Mouse (Mus musculus) brain, embryonic 18.5 days (tissue): ENCODE results near the gene Myo18a.
"Not testable (repeated sequence)": the region's sequence is repeated elsewhere in the genome, so short reads cannot be mapped to it uniquely, and the experiment has no call there.

Source experiments
- DNase-seq: peaks from one replicate; pipeline ENCODE4 v3.0.0-alpha.2; 2012; ENCODE audit warnings: low read depth, low spot score

The Myo18a gene

GRCm38 (mm10) chr11:77762783-77763672 is at the start of gene Myo18a:
Gene Myo18a, plus strand, starts transcription at chr11:77763246.
- no peak for DNase-seq

- no peak for DNase-seq
These were observed 49.3 kb upstream of the Myo18a start for GRCm38 (mm10) chr11:77713736-77714135.

GRCm38 (mm10) chr11:77719055-77719454 is 44.0 kb upstream of the Myo18a start:
- no peak for DNase-seq

- DNase-seq = no peak
These were observed 41.7 kb upstream of the Myo18a start for GRCm38 (mm10) chr11:77721389-77721788.

GRCm38 (mm10) chr11:77724766-77725165 is 38.3 kb upstream of the Myo18a start:
- DNase-seq = no peak

GRCm38 (mm10) chr11:77725183-77725582 is 37.9 kb upstream of the Myo18a start, which contains the start of gene Cryba1:
Gene Cryba1, minus strand, starts transcription at chr11:77725283.
- no peak for DNase-seq

GRCm38 (mm10) chr11:77728587-77728986 is 34.5 kb upstream of the Myo18a start:
- DNase-seq = no peak

- peak; percentile 24 for DNase-seq
These were observed 25.8 kb upstream of the Myo18a start for GRCm38 (mm10) chr11:77737289-77737688.

- DNase-seq = no peak
These were observed 24.5 kb upstream of the Myo18a start for GRCm38 (mm10) chr11:77738555-77738954.

GRCm38 (mm10) chr11:77743966-77744365 is 19.1 kb upstream of the Myo18a start:
- DNase-seq = no peak

GRCm38 (mm10) chr11:77746652-77747051 is 16.4 kb upstream of the Myo18a start:
- no peak for DNase-seq

GRCm38 (mm10) chr11:77747103-77747502 is 15.9 kb upstream of the Myo18a start:
- not testable (repeated sequence) for DNase-seq

GRCm38 (mm10) chr11:77748996-77749395 is 14.1 kb upstream of the Myo18a start:
- DNase-seq = no peak

- no peak for DNase-seq
These were observed 10.5 kb upstream of the Myo18a start for GRCm38 (mm10) chr11:77752525-77752924.

GRCm38 (mm10) chr11:77753469-77753868 is 9.6 kb upstream of the Myo18a start:
- no peak for DNase-seq

- no peak for DNase-seq
These were observed 3.0 kb upstream of the Myo18a start for GRCm38 (mm10) chr11:77760031-77760430.

GRCm38 (mm10) chr11:77763673-77764340 is 761 bp downstream of the Myo18a start:
- DNase-seq = no peak

- no peak for DNase-seq
These were observed 1.8 kb downstream of the Myo18a start for GRCm38 (mm10) chr11:77764694-77765458.

- DNase-seq = no peak
These were observed 2.4 kb downstream of the Myo18a start for GRCm38 (mm10) chr11:77765459-77765777.

- DNase-seq = no peak
These were observed 3.4 kb downstream of the Myo18a start for GRCm38 (mm10) chr11:77766351-77767001.

- DNase-seq = no peak
These were observed 6.5 kb downstream of the Myo18a start for GRCm38 (mm10) chr11:77769496-77769895.

GRCm38 (mm10) chr11:77770346-77770745 is 7.3 kb downstream of the Myo18a start:
- DNase-seq = no peak
